Mouse (Mus musculus): ENCODE results near the gene Myo1d.
"Not testable (repeated sequence)": the region's sequence is repeated elsewhere in the genome, so short reads cannot be mapped to it uniquely, and the experiment has no call there.

The Myo1d gene

DNA sequence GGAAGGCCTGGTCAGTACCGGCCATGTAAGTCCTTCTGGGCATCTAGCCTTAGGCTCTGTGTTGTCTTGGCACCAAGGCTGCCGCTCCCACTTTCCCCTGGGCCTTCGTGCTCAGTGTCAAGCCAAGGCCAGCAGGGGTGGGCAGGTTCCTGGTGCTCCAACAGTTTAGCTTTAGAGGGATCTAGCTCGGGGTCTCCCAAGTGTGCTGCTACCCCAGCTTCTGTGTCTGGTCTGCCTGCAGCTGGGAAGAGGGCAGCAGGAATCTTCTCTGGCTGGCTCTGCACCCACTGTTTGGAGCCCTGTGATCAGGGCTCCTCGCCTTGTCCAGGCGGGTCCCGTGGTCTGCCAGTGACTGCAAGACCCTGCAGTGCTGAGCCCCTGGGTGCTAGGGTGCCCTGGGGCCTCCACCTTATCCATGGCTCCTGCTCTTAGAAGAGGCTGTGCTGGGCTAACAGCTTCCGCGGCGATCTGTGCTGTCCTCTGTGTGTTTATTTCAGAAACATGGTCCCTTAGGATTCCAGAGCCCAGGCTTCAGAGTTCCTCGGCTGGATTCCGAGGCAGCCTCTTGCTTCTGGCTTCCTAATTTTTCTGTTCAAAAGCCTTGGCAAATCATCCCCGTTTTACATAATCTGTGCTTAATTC is 298.3 kb downstream of the Myo1d start:
- no peak for DNase-seq (ENCODE audit: low read depth, low spot score)

DNA sequence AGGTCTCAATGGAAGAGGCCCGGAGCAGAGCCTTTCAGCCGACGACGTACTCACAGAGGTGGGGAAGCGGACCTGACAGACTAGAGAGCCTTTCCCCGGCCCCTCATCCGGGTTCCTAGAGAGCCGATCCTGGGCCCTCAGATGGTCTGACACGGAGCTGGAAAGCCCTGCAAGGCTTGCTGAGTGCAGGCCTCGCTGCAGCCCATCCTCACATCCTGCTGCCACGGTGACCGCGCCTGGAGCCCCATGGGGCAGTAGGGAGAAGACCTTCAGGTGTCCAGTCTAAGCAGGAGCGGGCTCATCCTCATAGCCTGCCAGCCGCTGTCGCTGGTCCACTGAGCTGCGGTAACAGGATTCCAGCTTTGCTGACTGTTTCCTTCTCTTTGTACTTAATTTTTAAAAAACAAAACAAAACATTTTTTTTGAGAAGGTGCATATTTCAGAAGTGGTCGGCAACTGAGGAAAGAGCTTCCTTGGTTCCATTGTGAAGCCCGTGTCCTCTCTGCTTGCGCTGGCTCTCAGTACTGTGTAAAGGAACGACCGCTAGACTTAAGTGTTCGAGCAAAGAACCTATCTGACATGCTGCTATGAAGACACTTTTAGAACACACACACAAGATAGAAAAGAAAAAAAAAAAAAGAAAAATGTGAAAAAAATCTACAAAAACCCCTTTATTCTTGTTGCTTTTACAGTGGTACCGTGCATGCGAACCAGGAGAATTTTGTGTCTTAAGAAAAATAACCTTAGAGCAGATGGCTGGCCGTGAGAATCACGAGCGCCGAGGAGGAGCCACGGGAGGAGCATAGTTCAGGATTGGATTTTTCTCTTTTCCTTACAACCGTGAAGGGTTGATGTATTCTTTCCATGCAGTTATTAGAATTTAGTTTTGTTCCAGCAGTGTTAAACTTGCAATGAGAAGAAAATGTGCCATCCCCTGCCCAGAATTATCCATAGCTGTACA is 299.6 kb downstream of the Myo1d start:
- no peak for DNase-seq (ENCODE audit: low read depth, low spot score)

DNA sequence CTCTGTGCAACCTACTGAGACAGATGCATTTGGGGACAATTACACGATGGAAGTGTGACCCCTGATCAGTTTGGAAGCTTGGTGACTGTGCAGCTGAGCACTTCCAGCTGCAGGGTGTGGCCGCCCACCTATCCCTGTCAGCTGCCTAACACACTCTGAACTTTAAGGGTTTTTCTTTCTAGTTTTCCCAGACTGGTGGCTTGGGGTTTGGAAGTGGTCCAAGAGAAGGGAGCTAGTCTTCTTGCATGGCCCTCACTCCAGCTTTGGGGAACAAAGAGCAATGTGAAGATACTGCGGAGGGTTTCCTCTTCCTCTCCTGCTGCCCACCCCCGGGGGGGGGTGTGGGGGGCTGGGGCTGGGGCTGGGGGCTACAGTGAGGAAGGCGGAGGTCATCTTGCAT is 300.4 kb downstream of the Myo1d start:
- no peak for DNase-seq (ENCODE audit: low read depth, low spot score)

DNA sequence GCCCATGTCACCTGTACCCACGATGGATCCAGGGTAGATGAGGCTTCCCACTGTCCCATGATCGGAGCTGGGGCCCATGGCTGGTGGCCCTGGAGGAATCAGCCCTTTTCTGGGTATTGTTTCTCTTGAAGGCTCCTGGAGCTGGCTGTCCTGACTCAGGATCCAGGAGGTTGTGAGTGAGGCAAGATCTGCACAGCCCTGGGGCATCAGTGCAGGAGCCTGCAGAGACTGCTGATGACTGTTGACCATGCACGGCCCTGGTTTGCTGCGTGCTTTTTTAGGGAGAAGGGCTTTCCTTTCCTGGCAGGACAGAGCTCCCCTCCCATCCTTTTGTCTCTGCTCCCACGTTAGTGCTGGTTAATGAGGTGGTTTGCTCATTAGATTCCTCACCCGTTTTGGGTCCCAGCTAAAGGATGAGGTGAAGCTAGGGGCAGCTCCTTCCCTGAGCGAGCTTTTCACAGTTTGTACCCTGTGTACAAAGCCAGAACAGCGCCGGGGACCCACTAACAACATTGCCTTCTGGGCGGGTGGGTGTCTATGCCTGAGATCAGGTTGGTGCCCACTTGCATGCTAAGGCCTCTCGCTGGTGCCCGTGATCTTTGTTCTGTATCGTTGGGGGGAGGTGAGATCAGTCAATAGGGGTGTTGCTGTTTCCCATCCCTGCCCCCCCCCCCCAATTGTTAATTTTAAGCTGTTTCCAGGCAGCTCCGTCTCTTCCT is 301.0 kb downstream of the Myo1d start:
- DNase-seq (ENCODE audit: low read depth, low spot score), result no peak

DNA sequence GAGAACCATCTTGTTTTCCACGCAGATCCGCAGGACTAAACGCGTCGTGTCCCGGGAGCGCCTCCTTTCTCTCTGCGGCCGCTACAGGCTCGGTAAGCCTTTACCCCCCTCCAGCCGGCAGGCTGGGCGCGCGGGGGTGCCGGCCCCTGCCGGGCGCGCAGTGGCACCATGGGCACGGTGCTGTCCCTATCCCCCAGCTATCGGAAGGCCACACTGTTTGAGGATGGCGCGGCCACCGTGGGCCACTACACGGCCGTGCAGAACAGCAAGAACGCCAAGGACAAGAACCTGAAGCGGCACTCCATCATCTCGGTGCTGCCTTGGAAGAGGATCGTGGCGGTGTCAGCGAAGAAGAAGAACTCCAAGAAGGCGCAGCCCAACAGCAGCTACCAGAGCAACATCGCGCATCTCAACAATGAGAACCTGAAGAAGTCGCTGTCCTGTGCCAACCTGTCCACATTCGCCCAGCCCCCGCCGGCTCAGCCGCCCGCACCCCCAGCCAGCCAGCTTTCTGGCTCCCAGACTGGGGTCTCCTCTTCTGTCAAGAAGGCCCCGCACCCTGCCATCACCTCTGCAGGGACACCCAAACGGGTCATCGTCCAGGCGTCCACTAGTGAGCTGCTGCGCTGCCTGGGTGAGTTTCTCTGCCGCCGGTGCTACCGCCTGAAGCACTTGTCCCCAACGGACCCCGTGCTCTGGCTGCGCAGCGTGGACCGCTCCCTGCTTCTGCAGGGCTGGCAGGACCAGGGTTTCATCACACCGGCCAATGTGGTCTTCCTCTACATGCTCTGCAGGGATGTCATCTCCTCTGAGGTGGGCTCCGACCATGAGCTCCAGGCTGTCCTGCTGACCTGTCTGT is 302.3 kb downstream of the Myo1d start:
- DNase-seq (ENCODE audit: low read depth, low spot score), result no peak

DNA sequence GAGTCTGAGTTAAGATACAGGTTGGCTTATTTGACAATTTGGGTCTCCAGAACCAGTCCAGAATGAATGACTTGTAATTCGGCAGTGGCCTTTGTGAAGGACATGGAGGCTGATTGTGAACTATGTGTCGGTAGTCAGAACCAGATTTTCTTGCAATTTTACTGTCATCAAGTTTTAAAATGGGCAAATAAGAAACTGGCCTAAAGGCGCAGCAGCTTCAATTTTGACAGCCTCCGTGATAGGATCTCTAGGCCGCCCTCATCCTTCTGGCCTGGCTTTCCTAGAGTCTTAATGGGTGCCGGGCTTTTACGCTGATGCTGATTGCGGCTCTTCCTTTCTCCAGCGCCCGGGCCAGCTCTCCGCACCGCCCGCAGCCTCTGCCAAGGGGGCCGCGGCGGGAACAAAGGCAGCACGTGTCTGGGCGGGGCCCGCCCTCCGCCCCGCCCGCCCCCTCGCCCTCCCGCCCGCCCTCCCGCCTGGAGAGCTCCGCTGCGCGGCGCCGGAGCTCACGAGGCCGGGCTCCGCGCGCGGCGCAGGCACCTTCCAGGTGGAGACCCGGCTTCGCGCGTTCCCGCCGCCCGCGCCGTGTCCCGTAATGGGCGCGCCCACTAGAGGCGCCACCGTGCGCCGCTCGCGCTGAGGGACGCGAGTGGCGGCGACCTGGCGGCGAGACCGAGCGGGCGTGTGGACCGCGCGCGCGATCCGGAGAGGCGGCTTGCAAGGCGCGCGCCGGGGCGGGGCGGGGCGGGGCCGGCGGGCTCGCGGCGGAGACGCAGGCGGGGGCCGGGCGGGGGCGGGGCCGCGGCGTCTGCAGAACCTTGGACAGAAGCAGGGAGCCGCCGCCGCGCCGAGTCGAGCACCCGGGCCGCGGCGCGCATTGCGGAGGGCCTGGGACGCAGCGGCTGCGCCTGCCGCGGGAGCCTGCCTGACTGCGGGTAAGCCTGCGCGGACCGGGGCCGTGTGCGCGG is 303.3 kb downstream of the Myo1d start, which contains the start of gene Cdk5r1:
TSS of gene Cdk5r1 (plus strand) at position 802 of the 968 bp plus-strand sequence.
- peak; percentile 86 for DNase-seq (ENCODE audit: low read depth, low spot score)

DNA sequence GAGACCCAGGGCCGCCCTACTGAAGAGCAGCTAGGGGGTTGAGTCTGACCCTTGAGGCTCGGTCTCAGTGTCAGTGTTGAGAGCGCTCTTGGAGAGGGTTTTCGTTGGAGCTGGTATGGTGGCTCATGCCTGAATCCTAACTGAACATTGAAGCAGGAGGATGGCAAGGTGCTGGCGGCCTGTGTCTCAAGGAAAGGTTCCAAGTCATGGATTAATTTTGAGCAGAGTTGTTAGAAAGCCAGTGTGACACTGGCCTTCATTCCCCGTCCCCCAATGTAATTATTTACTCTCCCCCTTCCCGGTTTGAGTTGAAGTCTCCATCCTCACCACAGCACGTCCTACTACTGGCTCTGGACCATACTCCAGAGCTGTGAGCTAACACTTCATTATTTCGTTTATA is 304.3 kb downstream of the Myo1d start:
- no peak for DNase-seq (ENCODE audit: low read depth, low spot score)

DNA sequence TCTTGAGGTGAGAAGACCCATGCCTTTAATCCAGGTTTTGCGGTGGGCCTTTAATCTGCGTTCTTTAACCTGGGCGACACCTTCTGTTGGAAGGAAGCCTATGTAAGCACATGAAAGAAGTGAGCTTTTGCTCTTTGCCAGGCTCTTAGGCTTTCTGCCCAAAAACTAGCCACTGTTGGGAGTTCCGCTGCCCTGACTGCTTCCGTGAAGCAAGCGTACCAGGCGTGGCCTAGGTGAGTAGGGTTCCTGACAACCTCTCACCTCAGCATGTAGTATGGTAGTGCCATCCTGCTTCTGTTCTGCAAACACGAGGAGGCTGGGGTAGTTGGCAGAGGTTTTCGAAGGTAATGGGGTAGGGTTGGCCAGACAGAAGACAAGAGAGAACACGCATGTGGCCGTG is 305.0 kb downstream of the Myo1d start:
- DNase-seq (ENCODE audit: low read depth, low spot score), result no peak

DNA sequence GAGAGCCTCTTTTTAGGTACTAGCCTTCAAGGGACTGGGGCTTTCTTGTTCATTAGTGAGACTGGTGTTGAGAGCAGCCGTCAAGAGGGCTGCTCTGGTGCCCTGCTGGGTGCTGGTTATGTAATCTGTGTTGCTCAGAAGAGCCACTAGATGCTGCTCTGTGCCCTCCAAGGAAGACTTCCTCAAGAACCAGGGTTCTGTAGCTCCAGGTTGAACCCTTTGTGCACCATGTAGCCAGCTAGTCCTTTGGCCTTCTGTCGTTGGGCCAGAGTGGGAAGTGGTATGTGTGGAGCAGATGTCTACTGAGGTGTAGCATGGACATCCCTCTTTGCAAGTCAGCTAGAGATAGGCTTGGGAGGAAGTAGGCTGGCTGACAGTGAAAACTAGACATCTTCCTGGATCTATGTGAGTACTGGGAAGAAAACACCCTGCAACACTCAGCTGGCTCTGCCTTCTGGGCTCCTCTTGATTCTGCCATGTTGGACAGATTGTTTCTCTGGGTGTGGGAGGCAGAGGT is 305.6 kb downstream of the Myo1d start:
- DNase-seq (ENCODE audit: low read depth, low spot score), result no peak

DNA sequence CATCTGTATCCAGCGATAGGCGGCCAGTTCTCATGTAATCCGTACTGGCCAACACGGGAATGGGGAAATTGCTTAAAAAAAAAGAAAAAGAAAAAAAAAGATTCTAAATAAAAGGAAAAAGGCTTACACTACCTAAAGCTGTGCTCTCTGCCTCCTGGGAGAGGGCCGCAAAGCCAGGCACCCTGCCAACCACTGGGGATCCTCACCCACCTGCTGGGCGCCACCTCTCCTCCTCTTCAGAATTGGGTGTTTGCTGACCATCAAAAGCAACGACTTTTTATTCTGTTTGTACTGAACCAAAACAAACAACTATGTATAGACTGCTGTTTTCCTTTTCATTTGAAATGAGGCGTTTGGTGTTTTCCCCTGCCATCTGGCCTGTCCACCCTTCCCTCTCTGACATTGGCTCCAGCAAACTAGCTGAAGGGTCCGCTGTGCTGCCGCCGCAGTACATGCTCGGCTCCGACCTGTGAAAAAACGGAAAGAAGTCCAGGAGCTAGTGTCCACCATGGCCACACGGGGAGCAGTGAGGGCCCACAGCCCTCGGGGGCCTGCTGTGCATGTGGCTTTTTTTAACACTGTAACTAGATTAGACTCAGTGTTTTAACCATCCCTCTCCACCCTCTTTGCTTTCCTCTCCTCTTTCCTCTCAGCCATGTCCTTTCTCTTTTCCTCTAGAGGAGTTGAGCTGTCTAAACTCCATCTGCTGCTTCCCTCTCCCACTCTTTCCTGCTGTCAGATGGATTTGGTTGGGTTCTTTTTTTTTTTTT is 307.8 kb downstream of the Myo1d start:
- DNase-seq (ENCODE audit: low read depth, low spot score), result no peak

DNA sequence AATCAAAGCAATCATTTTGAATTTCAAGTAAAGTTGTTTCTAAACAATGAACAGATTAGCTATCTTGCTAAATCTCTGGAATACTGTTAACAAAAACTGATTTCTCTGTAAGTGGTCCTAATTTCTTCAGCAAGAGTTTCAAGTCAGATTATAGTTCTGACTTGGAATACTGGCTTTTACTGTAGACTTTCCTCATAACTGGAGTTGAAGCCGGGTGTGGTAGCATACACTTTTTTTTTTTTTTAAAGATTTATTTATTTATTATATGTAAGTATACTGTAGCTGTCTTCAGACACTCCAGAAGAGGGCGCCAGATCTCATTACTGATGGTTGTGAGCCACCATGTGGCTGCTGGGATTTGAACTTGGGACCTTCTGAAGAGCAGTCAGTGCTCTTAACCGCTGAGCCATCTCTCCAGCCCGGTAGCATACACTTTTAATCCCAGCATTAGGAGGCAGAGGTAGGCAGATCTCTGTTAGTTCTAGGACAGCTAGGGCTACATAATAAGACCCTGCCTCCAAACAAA is 316.2 kb downstream of the Myo1d start:
- DNase-seq (ENCODE audit: low read depth, low spot score), result not testable (repeated sequence)

DNA sequence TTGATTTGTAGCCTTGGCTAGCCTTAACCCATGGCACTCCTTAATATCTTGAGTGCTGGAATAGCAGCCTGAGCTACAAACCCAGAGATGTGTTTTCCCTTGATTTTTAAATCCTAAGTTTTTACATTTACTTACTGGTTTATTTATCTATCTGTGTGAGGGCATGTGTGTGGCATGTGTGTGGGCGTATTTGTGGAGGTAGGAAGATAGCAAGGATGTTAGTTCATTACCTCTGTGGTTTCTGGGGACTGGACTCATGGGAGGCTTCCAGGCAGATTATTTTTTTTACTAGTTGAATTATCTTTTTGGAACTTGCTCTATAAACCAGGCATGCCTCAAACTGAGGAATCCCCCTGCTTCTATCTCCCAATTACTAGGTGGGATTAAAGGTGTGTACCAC is 326.6 kb downstream of the Myo1d start:
- DNase-seq (ENCODE audit: low read depth, low spot score), result no peak

DNA sequence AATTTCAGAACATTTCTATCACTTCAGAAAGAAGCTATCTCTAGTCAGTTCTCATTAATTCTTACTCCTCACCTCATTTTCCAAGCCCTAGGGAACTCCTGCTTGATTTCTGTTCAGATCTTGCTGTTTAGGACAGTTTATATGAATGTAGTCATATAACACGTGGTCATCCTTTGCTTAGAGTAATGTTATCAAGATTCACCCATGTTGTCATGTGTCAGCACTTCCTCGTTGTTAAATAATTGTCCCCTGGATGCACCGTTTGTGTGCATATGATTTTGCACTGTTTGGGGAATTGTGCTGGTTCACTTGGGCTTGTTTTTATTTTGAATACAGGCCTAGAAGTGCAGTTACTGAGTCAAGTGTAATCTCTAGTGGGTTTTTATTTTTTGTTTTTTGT is 327.6 kb downstream of the Myo1d start:
- DNase-seq (ENCODE audit: low read depth, low spot score), result no peak

DNA sequence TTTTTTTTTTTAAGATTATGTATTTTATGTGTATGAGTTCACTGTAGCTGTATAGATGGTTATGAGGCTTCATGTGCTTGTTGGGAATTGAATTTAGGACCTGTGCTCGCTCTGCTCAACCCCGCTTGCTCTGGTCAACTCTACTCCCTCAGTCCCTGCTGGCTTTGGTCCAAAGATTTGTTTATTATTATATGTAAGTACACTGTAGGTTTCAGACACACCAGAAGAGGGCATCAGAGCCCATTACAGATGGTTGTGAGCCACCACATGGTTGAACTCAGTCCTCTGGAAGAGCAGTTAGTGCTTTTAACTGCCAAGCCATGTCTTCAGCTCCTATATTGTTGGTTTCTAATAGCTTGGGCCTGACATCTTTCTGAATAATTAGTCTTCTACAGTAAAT is 330.0 kb downstream of the Myo1d start:
- DNase-seq (ENCODE audit: low read depth, low spot score), result no peak

DNA sequence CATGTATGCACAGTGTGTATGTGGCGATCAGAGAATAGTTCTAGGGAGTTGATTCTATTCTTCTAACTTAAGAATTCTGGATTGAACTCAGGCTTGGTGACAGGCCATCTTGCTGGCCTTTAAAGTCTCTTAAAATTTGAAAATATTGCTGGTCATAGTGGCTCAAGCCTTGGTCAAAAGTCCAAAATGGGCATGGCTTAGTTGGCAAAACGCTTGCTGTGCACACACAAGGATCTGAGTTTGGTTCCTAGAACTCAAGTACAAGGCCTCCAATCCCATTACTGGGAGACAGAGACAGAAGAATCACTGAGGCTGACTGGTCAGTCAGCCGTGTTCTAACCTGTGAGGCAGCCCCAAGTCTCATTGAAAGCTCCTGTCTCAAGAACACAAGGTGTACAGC is 332.9 kb downstream of the Myo1d start:
- no peak for DNase-seq (ENCODE audit: low read depth, low spot score)

Data from retina, adult 2 months (tissue).